Mouse (Mus musculus): ENCODE results near the gene Dmrtc1b. TPM values are rescaled to one million over a fixed set of nuclear protein-coding genes. Genes with fewer than 3 reads are reported as not detected.
"Not testable (repeated sequence)": the region's sequence is repeated elsewhere in the genome, so short reads cannot be mapped to it uniquely, and the experiment has no call there.

The Dmrtc1b gene
- not detected in 2 replicates for total RNA-seq (2021)
- long read RNA-seq, result 0 reads

- DNase-seq, result not testable (repeated sequence)
Observed at GRCm38 (mm10) chrX:102707535-102707934, at the start of gene Dmrtc1b, which contains the start of gene Gm9112. Gene Dmrtc1b, plus strand, starts transcription at chrX:102707865. Gene Gm9112, minus strand, starts transcription at chrX:102707635.

DNA sequence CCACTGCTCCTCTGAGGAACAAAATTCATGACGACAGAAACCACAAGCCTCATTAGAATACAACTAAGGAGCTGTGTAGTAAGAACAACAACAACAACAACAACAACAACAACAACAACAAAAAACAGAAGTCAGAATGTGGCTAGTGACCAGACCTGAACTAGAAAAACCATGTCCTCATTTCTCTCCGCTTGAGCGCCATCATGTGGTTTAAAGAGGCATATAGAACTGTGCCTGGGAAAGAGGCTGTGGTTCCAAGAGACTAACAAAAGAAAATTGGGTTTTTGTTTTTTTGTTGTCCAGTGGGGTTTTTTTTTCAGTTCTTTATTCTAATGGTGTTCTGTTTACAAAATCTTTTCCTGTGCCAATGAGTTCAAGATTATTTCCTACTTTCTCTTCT, 47.0 kb upstream of the Dmrtc1b start:
- DNase-seq, result no peak

GRCm38 (mm10) chrX:102666641-102667040, 41.0 kb upstream of the Dmrtc1b start:
- no peak for DNase-seq

GRCm38 (mm10) chrX:102684706-102685105, 23.0 kb upstream of the Dmrtc1b start:
- not testable (repeated sequence) for DNase-seq

DNA sequence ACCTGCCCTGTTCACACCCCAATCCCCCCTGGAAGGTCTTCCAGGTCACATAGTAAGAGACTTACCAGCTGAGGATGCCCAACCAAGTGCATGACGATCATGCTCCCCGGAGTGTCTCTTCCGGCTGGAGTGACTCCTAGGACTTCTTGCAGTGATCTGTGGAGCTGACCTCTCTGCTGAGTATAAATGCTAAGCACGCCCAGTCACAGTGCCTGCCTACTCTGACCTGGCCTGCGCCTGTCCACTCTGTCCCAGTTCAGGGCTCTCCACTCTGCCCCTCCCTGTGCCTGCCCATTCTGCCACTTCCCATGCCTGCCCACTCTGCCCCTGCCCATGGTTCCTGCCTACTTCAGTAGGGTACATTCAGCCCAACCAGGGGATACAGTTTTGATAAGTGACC, 20.8 kb upstream of the Dmrtc1b start, which contains the start of gene Gm3880:
Gene Gm3880 (minus strand): TSS at position 101 of the 400 bp plus-strand sequence.
- not testable (repeated sequence) for DNase-seq

GRCm38 (mm10) chrX:102689252-102689651, 18.4 kb upstream of the Dmrtc1b start:
- DNase-seq, result peak; percentile 2

GRCm38 (mm10) chrX:102700636-102701035, 7.0 kb upstream of the Dmrtc1b start:
- DNase-seq, result not testable (repeated sequence)

GRCm38 (mm10) chrX:102724226-102724625, 16.6 kb downstream of the Dmrtc1b start:
- not testable (repeated sequence) for DNase-seq

Other genes starting within 250 kb of the Dmrtc1b start
- gene Hdac8, start 202.5 kb upstream of the Dmrtc1b start, total RNA-seq (2021), result 11.5 and 11.8 TPM in 2 replicates
- gene Phka1, start 63.6 kb upstream of the Dmrtc1b start, total RNA-seq (2021), result 15.3 and 18.7 TPM in 2 replicates
- gene Gm3880, start 20.9 kb upstream of the Dmrtc1b start, total RNA-seq (2021), result not detected in 2 replicates
- gene Gm9112, start 230 bp upstream of the Dmrtc1b start, total RNA-seq (2021), result not detected in 2 replicates
- not detected in 2 replicates for gene Dmrtc1c1, start 95.1 kb downstream of the Dmrtc1b start, total RNA-seq (2021)
- not detected in 2 replicates for gene Dmrtc1c2, start 146.8 kb downstream of the Dmrtc1b start, total RNA-seq (2021)
- not detected in 2 replicates for gene 1700031F05Rik, start 160.1 kb downstream of the Dmrtc1b start, total RNA-seq (2021)
- not detected in 2 replicates for gene Dmrtc1a, start 200.8 kb downstream of the Dmrtc1b start, total RNA-seq (2021)
- gene 1700011M02Rik, start 201.0 kb downstream of the Dmrtc1b start, total RNA-seq (2021), result not detected in 2 replicates
- gene 1700018G05Rik, start 220.5 kb downstream of the Dmrtc1b start, total RNA-seq (2021), result not detected in 2 replicates

Data from adrenal gland, postnatal 25 days (tissue).